Mouse (Mus musculus): ENCODE data around the gene Cd300e. TPM values are rescaled to one million over a fixed set of nuclear protein-coding genes. Genes with fewer than 3 reads are reported as not detected.

Cd300e gene
- polyA plus RNA-seq (2014; fragmentation: Nextera tagmentation; extraction: Ambion mirVana): not detected in 2 replicates

GRCm38 (mm10) chr11:115062077-115062476 is at the start of gene Cd300e:
Gene Cd300e (minus strand): TSS chr11:115062177.
- no peak for ATAC-seq (ENCODE audit: low FRiP score, low TSS enrichment)
- H3K4me2 ChIP-seq (replicated peaks; ENCODE audit: low read depth, low read length): no peak within 1 kb of the TSS
- no peak within 1 kb of the TSS for H3K27ac ChIP-seq (ENCODE audit: low read depth, low read length)
- 19% methylated on average over 5 of the region's 5 CpGs for WGBS
- H3K27me3 ChIP-seq (ENCODE audit: control insufficient read depth, insufficient read depth, low read length): no peaks in the 10 kb centered on the region
- H3K4me3 ChIP-seq (ENCODE audit: low read length): no peak within 1 kb of the TSS
- no peaks in the 10 kb centered on the region for H3K4me1 ChIP-seq (ENCODE audit: control insufficient read depth, insufficient read depth, low read length)
- H3K9me3 ChIP-seq (ENCODE audit: control insufficient read depth, low read length): no peaks in the 10 kb centered on the region
- no peaks in the 10 kb centered on the region for H3K36me3 ChIP-seq (ENCODE audit: control insufficient read depth, insufficient read depth, low read length)
- H3K9ac ChIP-seq (ENCODE audit: low read depth, low read length): no peak within 1 kb of the TSS

- H3K4me1 ChIP-seq (ENCODE audit: control insufficient read depth, insufficient read depth, low read length): no peaks in the 10 kb centered on the region
- H3K27ac ChIP-seq (ENCODE audit: low read depth, low read length): no peak overlapping the region
- H3K27me3 ChIP-seq (ENCODE audit: control insufficient read depth, insufficient read depth, low read length): no peaks in the 10 kb centered on the region
- H3K36me3 ChIP-seq (ENCODE audit: control insufficient read depth, insufficient read depth, low read length): no peaks in the 10 kb centered on the region
- WGBS: 79% methylated on average over 4 of the region's 5 CpGs
- no peak overlapping the region for H3K4me3 ChIP-seq (ENCODE audit: low read length)
- no peak overlapping the region for H3K9ac ChIP-seq (ENCODE audit: low read depth, low read length)
- H3K9me3 ChIP-seq (ENCODE audit: control insufficient read depth, low read length): no peaks in the 10 kb centered on the region
- H3K4me2 ChIP-seq (replicated peaks; ENCODE audit: low read depth, low read length): no peak overlapping the region
- ATAC-seq (ENCODE audit: low FRiP score, low TSS enrichment): no peak
Observed at GRCm38 (mm10) chr11:115110271-115110670, 48.3 kb upstream of the Cd300e start.

- H3K4me2 ChIP-seq (replicated peaks; ENCODE audit: low read depth, low read length): no peak overlapping the region
- no peak overlapping the region for H3K27ac ChIP-seq (ENCODE audit: low read depth, low read length)
- H3K9me3 ChIP-seq (ENCODE audit: control insufficient read depth, low read length): no peaks in the 10 kb centered on the region
- 84% methylated on average over 8 of the region's 8 CpGs for WGBS
- ATAC-seq (ENCODE audit: low FRiP score, low TSS enrichment): no peak
- no peaks in the 10 kb centered on the region for H3K4me1 ChIP-seq (ENCODE audit: control insufficient read depth, insufficient read depth, low read length)
- H3K27me3 ChIP-seq (ENCODE audit: control insufficient read depth, insufficient read depth, low read length): no peaks in the 10 kb centered on the region
- no peak overlapping the region for H3K9ac ChIP-seq (ENCODE audit: low read depth, low read length)
- H3K4me3 ChIP-seq (ENCODE audit: low read length): no peak overlapping the region
- no peaks in the 10 kb centered on the region for H3K36me3 ChIP-seq (ENCODE audit: control insufficient read depth, insufficient read depth, low read length)
Observed at GRCm38 (mm10) chr11:115108176-115108575, 46.2 kb upstream of the Cd300e start.

GRCm38 (mm10) chr11:115107403-115107916 is 45.5 kb upstream of the Cd300e start:
- H3K4me1 ChIP-seq (ENCODE audit: control insufficient read depth, insufficient read depth, low read length): no peaks in the 10 kb centered on the region
- 46% methylated on average over 4 of the region's 4 CpGs for WGBS
- H3K27ac ChIP-seq (ENCODE audit: low read depth, low read length): no peak overlapping the region
- H3K9me3 ChIP-seq (ENCODE audit: control insufficient read depth, low read length): no peaks in the 10 kb centered on the region
- H3K36me3 ChIP-seq (ENCODE audit: control insufficient read depth, insufficient read depth, low read length): no peaks in the 10 kb centered on the region
- no peak overlapping the region for H3K9ac ChIP-seq (ENCODE audit: low read depth, low read length)
- H3K4me2 ChIP-seq (replicated peaks; ENCODE audit: low read depth, low read length): no peak overlapping the region
- no peak for ATAC-seq (ENCODE audit: low FRiP score, low TSS enrichment)
- H3K27me3 ChIP-seq (ENCODE audit: control insufficient read depth, insufficient read depth, low read length): no peaks in the 10 kb centered on the region
- no peak overlapping the region for H3K4me3 ChIP-seq (ENCODE audit: low read length)

GRCm38 (mm10) chr11:115106638-115107037 is 44.7 kb upstream of the Cd300e start:
- H3K36me3 ChIP-seq (ENCODE audit: control insufficient read depth, insufficient read depth, low read length): no peaks in the 10 kb centered on the region
- H3K27ac ChIP-seq (ENCODE audit: low read depth, low read length): no peak overlapping the region
- H3K4me3 ChIP-seq (ENCODE audit: low read length): no peak overlapping the region
- H3K4me1 ChIP-seq (ENCODE audit: control insufficient read depth, insufficient read depth, low read length): no peaks in the 10 kb centered on the region
- ATAC-seq (ENCODE audit: low FRiP score, low TSS enrichment): no peak
- no peaks in the 10 kb centered on the region for H3K27me3 ChIP-seq (ENCODE audit: control insufficient read depth, insufficient read depth, low read length)
- no peak overlapping the region for H3K9ac ChIP-seq (ENCODE audit: low read depth, low read length)
- no peaks in the 10 kb centered on the region for H3K9me3 ChIP-seq (ENCODE audit: control insufficient read depth, low read length)
- WGBS: 83% methylated on average over 2 of the region's 2 CpGs
- no peak overlapping the region for H3K4me2 ChIP-seq (replicated peaks; ENCODE audit: low read depth, low read length)

GRCm38 (mm10) chr11:115104769-115105563 is 43.0 kb upstream of the Cd300e start:
- Histone ChIP-seq H3K36me3 (ENCODE audit: control insufficient read depth, insufficient read depth, low read length) (no peaks in the 10 kb centered on the region), H3K4me1 (ENCODE audit: control insufficient read depth, insufficient read depth, low read length) (no peaks in the 10 kb centered on the region), H3K4me3 (ENCODE audit: low read length) (no peak overlapping the region), H3K9me3 (ENCODE audit: control insufficient read depth, low read length) (no peaks in the 10 kb centered on the region), H3K27ac (ENCODE audit: low read depth, low read length) (no peak overlapping the region), H3K9ac (ENCODE audit: low read depth, low read length) (no peak overlapping the region), H3K4me2 (replicated peaks; ENCODE audit: low read depth, low read length) (no peak overlapping the region), H3K27me3 (ENCODE audit: control insufficient read depth, insufficient read depth, low read length) (no peaks in the 10 kb centered on the region; the same call in 1 of the 2 replicates)
- ATAC-seq (ENCODE audit: low FRiP score, low TSS enrichment): no peak
- whole genome bisulfite sequencing: 68% methylated on average over 8 of the region's 8 CpGs

GRCm38 (mm10) chr11:115103470-115104413 is 41.8 kb upstream of the Cd300e start:
- no peaks in the 10 kb centered on the region for H3K36me3 ChIP-seq (ENCODE audit: control insufficient read depth, insufficient read depth, low read length)
- no peak overlapping the region for H3K27ac ChIP-seq (ENCODE audit: low read depth, low read length)
- no peaks in the 10 kb centered on the region for H3K9me3 ChIP-seq (ENCODE audit: control insufficient read depth, low read length)
- H3K27me3 ChIP-seq (ENCODE audit: control insufficient read depth, insufficient read depth, low read length): no peaks in the 10 kb centered on the region; the same call in 1 of the 2 replicates
- H3K4me1 ChIP-seq (ENCODE audit: control insufficient read depth, insufficient read depth, low read length): no peaks in the 10 kb centered on the region
- no peak overlapping the region for H3K4me3 ChIP-seq (ENCODE audit: low read length)
- no peak overlapping the region for H3K4me2 ChIP-seq (replicated peaks; ENCODE audit: low read depth, low read length)
- no peak for ATAC-seq (ENCODE audit: low FRiP score, low TSS enrichment)
- 88% methylated on average over 25 of the region's 25 CpGs for WGBS
- H3K9ac ChIP-seq (ENCODE audit: low read depth, low read length): no peak overlapping the region

GRCm38 (mm10) chr11:115102116-115102515 is 40.1 kb upstream of the Cd300e start:
- ATAC-seq (ENCODE audit: low FRiP score, low TSS enrichment): no peak

More at GRCm38 (mm10) chr11:115102116-115102515, 40.1 kb upstream of the Cd300e start:
- no peaks in the 10 kb centered on the region for H3K4me1 ChIP-seq (ENCODE audit: control insufficient read depth, insufficient read depth, low read length)
- no peak overlapping the region for H3K9ac ChIP-seq (ENCODE audit: low read depth, low read length)
- no peaks in the 10 kb centered on the region; the same call in 1 of the 2 replicates for H3K27me3 ChIP-seq (ENCODE audit: control insufficient read depth, insufficient read depth, low read length)
- H3K27ac ChIP-seq (ENCODE audit: low read depth, low read length): no peak overlapping the region
- no peak overlapping the region for H3K4me3 ChIP-seq (ENCODE audit: low read length)
- H3K9me3 ChIP-seq (ENCODE audit: control insufficient read depth, low read length): no peaks in the 10 kb centered on the region
- no peak overlapping the region for H3K4me2 ChIP-seq (replicated peaks; ENCODE audit: low read depth, low read length)
- 92% methylated on average over 9 of the region's 9 CpGs for WGBS
- H3K36me3 ChIP-seq (ENCODE audit: control insufficient read depth, insufficient read depth, low read length): no peaks in the 10 kb centered on the region

Measured in kidney, embryonic 14.5 days (tissue).